23 mouse cellular contexts compared by ENCODE assay signal in genomic region chr12:40887496-40887895, GRCm38 (mm10).
A peak's percentile ranks its signal among the peaks of the same experiment; 100 is the strongest.
DNase-seq lines count a peak whose midpoint lies in the region; ATAC-seq and TF ChIP-seq lines count a peak whose summit lies in the region.
"Had no signal": no experiment of that assay in that cellular context is flagged by ENCODE, and none has a peak within 500 bp of the region (broad histone marks: within the 10 kb centered on the region; RNA-seq: fewer than 3 reads in every experiment).

No protein-coding gene starts in this region.

- TF ChIP-seq EP300 in stomach, postnatal 0 days (optimal IDR thresholded peaks at IDR 0.05), result no peak

- H3K4me1 ChIP-seq in lung, embryonic 16.5 days (replicated peaks; ENCODE audit: control insufficient read depth, insufficient read depth, low read length), result peaks cover 5% of the 10 kb centered on the region; the same call in 1 of the 2 replicates
- peaks cover 74% of the 10 kb centered on the region for H3K4me1 ChIP-seq in liver, embryonic 12.5 days
- H3K4me1 ChIP-seq in stomach, postnatal 0 days (replicated peaks; ENCODE audit: control insufficient read depth, insufficient read depth), result no peaks in the 10 kb centered on the region
- H3K4me1 ChIP-seq: embryonic facial prominence, embryonic 13.5 days; forebrain, embryonic 15.5 days; heart, embryonic 15.5 days; hindbrain, embryonic 15.5 days had no signal

- 0 out of 2 replicates have a peak overlapping the region, but pooled peaks have one; percentile 36 for H3K27ac ChIP-seq in lung, embryonic 16.5 days (ENCODE audit: low read length)
- peak overlapping the region; percentile 98 for H3K27ac ChIP-seq in liver, embryonic 12.5 days
- 0 out of 2 replicates have a peak overlapping the region, but pooled peaks have one; percentile 13 for H3K27ac ChIP-seq in stomach, postnatal 0 days (replicated peaks)
- H3K27ac ChIP-seq: embryonic facial prominence, embryonic 13.5 days; forebrain, embryonic 15.5 days; heart, embryonic 15.5 days; hindbrain, embryonic 15.5 days had no signal

- TF ChIP-seq CTCF in stomach, postnatal 0 days (IDR thresholded peaks at IDR 0.05; ENCODE audit: low read depth), result no peak

- H3K27me3 ChIP-seq in lung, embryonic 16.5 days (ENCODE audit: control insufficient read depth, insufficient read depth, low read depth, low read length), result no peaks in the 10 kb centered on the region
- H3K27me3 ChIP-seq in liver, embryonic 12.5 days (replicated peaks), result no peaks in the 10 kb centered on the region
- H3K27me3 ChIP-seq in stomach, postnatal 0 days (ENCODE audit: control insufficient read depth, insufficient read depth, low read length), result no peaks in the 10 kb centered on the region
- H3K27me3 ChIP-seq: embryonic facial prominence, embryonic 13.5 days; forebrain, embryonic 15.5 days; heart, embryonic 15.5 days; hindbrain, embryonic 15.5 days had no signal

- no peak overlapping the region for H3K4me2 ChIP-seq in lung, embryonic 16.5 days (ENCODE audit: low read depth, low read length)
- H3K4me2 ChIP-seq in liver, embryonic 12.5 days, result no peak overlapping the region
- no peak overlapping the region for H3K4me2 ChIP-seq in stomach, postnatal 0 days (replicated peaks; ENCODE audit: low read depth)
- H3K4me2 ChIP-seq: embryonic facial prominence, embryonic 13.5 days; forebrain, embryonic 15.5 days; heart, embryonic 15.5 days; hindbrain, embryonic 15.5 days; midbrain, embryonic 11.5 days had no signal

- ATAC-seq in lung, embryonic 16.5 days (ENCODE audit: low read depth), result no peak
- no peak for ATAC-seq in liver, embryonic 12.5 days
- ATAC-seq in stomach, postnatal 0 days (ENCODE audit: low FRiP score, low TSS enrichment), result no peak
- ATAC-seq: forebrain, embryonic 15.5 days had no signal

- no peaks in the 10 kb centered on the region for H3K36me3 ChIP-seq in lung, embryonic 16.5 days (ENCODE audit: control insufficient read depth, insufficient read depth, low read length)
- no peaks in the 10 kb centered on the region for H3K36me3 ChIP-seq in liver, embryonic 12.5 days
- no peaks in the 10 kb centered on the region for H3K36me3 ChIP-seq in stomach, postnatal 0 days (ENCODE audit: control insufficient read depth, insufficient read depth, low read length)
- H3K36me3 ChIP-seq: embryonic facial prominence, embryonic 13.5 days; forebrain, embryonic 15.5 days; heart, embryonic 15.5 days; hindbrain, embryonic 15.5 days had no signal

- H3K9me3 ChIP-seq in lung, embryonic 16.5 days (ENCODE audit: control insufficient read depth, low read length), result no peaks in the 10 kb centered on the region
- H3K9me3 ChIP-seq in liver, embryonic 12.5 days (replicated peaks), result no peaks in the 10 kb centered on the region
- H3K9me3 ChIP-seq in stomach, postnatal 0 days (ENCODE audit: control insufficient read depth, low read length), result no peaks in the 10 kb centered on the region
- H3K9me3 ChIP-seq: embryonic facial prominence, embryonic 13.5 days; forebrain, embryonic 15.5 days; heart, embryonic 15.5 days; hindbrain, embryonic 15.5 days had no signal

- WGBS in lung, embryonic 16.5 days, result 74% methylated on average over 2 of the region's 2 CpGs
- WGBS in liver, embryonic 12.5 days (ENCODE audit: insufficient replicate concordance), result 39% methylated on average over 2 of the region's 2 CpGs
- 79% methylated on average over 2 of the region's 2 CpGs for WGBS in stomach, postnatal 0 days

- no peak overlapping the region for H3K4me3 ChIP-seq in lung, embryonic 16.5 days (ENCODE audit: low read length)
- H3K4me3 ChIP-seq in liver, embryonic 12.5 days, result no peak overlapping the region
- H3K4me3 ChIP-seq in stomach, postnatal 0 days (ENCODE audit: low read depth, low read length), result no peak overlapping the region
- H3K4me3 ChIP-seq: embryonic facial prominence, embryonic 13.5 days; forebrain, embryonic 15.5 days; heart, embryonic 15.5 days; hindbrain, embryonic 15.5 days had no signal

- no peak overlapping the region for H3K9ac ChIP-seq in lung, embryonic 16.5 days (ENCODE audit: low read length)
- H3K9ac ChIP-seq in liver, embryonic 12.5 days, result peak overlapping the region; percentile 62
- no peak overlapping the region for H3K9ac ChIP-seq in stomach, postnatal 0 days (ENCODE audit: low read length)
- H3K9ac ChIP-seq: embryonic facial prominence, embryonic 13.5 days; forebrain, embryonic 15.5 days; heart, embryonic 15.5 days; hindbrain, embryonic 15.5 days had no signal

- DNase-seq in lung, adult 18-20 months, result no peak
- DNase-seq in ZHBTc4 (ENCODE audit: low read depth, low spot score), result peak; percentile 54
- DNase-seq in stomach, postnatal 0 days (ENCODE audit: low spot score), result no peak
- DNase-seq in kidney, postnatal 25 days, result no peak
- no peak for DNase-seq in adrenal gland, postnatal 10 days
- DNase-seq: B cell, adult 2 months; cerebellum, adult 2 months; cerebellum, postnatal 25 days; gastrocnemius, postnatal 10 days; heart, adult 18-20 months; kidney, adult 9 months; kidney, postnatal 36 days; lung, postnatal 14 days; right cerebral cortex, adult 18-20 months; right cerebral cortex, postnatal 4 days; thymus, adult 2 months had no signal

Comparison
In these comparisons a context has a peak if more than half of its experiments do, and no peak if none do; other contexts are left out.
1. H3K27ac ChIP-seq: peak in every context shown above with its lines; median percentile 98 in liver, embryonic 12.5 days; 36 in lung, embryonic 16.5 days; 13 in stomach, postnatal 0 days.